Mouse (Mus musculus): Measurements from ENCODE around the gene Ccdc188. TPM values are rescaled to one million over a fixed set of nuclear protein-coding genes. Genes with fewer than 3 reads are reported as not detected.
"Not testable (repeated sequence)": the region's sequence is repeated elsewhere in the genome, so short reads cannot be mapped to it uniquely, and the experiment has no call there.

The Ccdc188 gene
- polyA plus RNA-seq, 1 experiment: not detected

DNA sequence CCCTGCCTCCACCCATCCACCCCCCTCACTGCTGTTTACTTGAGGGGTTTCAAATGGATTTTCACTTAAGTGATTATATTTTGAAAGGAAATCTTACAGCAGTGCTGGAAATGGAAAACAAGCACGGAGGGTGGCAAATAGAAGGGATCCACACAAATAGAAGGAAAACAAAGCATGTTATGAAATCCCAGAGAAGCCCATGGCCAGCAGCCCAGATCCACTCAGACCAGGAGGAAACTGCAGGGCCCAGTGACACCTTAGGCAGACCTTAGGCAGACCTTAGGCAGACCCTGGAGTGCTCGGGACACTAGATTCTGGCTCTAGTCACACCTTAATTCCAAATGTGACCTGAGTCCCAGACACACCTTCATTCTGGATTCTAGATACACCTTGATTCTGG lies 26.7 kb upstream of the Ccdc188 start:
- 83% methylated on average over 2 of the region's 2 CpGs for WGBS

DNA sequence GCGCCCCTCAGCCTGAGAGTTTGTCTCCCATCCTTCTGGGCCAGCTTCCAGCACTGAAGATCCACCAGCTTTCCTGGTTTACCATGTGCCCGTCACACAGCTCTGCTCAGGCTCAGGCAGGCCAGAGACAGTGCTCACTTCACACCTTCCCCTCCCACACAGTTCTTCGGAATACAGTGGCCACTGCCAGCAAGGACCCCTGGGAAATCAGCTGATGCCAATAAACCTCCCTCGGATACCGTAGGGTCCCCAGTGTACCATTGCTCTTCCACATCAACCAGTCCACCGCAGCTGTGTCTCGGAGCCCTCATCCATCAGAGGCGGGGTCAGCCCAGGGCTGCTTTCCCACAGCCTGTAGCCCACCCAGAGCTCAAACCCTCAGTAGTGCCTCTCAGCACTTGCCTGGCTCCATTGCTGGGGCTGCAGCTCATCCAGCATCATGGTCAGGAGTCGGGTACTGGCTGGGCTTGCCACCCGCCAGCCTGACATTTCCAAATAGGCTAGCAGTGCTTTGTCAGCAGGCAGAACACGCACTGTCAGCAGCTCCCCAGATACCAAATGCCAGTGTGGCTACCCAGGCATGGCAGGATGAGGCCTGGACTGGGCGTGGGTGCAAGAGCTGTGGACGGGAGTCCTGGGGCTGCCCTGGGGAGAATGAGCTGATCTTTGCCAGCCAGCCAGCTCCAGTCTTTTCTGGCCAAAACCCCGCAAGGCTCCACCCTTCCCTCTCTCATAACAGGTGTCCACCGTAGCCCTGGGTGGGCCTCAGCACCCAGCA lies 23.3 kb upstream of the Ccdc188 start:
- no peaks in the 10 kb centered on the region for H3K36me3 ChIP-seq (ENCODE audit: control insufficient read depth, insufficient read depth, low read length)
- TF ChIP-seq POLR2A (IDR thresholded peaks at IDR 0.05; ENCODE audit: low read depth, low read length): no peak
- TF ChIP-seq CTCF (IDR thresholded peaks at IDR 0.05; ENCODE audit: extremely low read depth, insufficient read length, insufficient replicate concordance, low read depth, low read length): no peak
- peaks cover 12% of the 10 kb centered on the region for H3K4me1 ChIP-seq (ENCODE audit: control insufficient read depth, insufficient read depth, insufficient read length, low read length)
- H3K27ac ChIP-seq (ENCODE audit: insufficient read depth, low read depth, low read length): peak overlapping the region; percentile 48; the same call in 1 of the 2 replicates
- H3K4me3 ChIP-seq (ENCODE audit: low read depth, low read length): no peak overlapping the region
- no peaks in the 10 kb centered on the region for H3K27me3 ChIP-seq (ENCODE audit: control insufficient read depth, insufficient read depth, low read length)
- 65% methylated on average over 15 of the region's 15 CpGs for WGBS

More for the DNA sequence above, 26.7 kb upstream of the Ccdc188 start:
- Histone ChIP-seq H3K4me3 (ENCODE audit: low read depth, low read length) (no peak overlapping the region), H3K27ac (ENCODE audit: insufficient read depth, low read depth, low read length) (no peak overlapping the region), H3K4me1 (ENCODE audit: control insufficient read depth, insufficient read depth, insufficient read length, low read length) (peaks cover 14% of the 10 kb centered on the region), H3K27me3 (ENCODE audit: control insufficient read depth, insufficient read depth, low read length) (no peaks in the 10 kb centered on the region), H3K36me3 (ENCODE audit: control insufficient read depth, insufficient read depth, low read length) (no peaks in the 10 kb centered on the region)
- no peak for TF ChIP-seq CTCF (IDR thresholded peaks at IDR 0.05; ENCODE audit: extremely low read depth, insufficient read length, insufficient replicate concordance, low read depth, low read length)
- TF ChIP-seq POLR2A (IDR thresholded peaks at IDR 0.05; ENCODE audit: low read depth, low read length): no peak

DNA sequence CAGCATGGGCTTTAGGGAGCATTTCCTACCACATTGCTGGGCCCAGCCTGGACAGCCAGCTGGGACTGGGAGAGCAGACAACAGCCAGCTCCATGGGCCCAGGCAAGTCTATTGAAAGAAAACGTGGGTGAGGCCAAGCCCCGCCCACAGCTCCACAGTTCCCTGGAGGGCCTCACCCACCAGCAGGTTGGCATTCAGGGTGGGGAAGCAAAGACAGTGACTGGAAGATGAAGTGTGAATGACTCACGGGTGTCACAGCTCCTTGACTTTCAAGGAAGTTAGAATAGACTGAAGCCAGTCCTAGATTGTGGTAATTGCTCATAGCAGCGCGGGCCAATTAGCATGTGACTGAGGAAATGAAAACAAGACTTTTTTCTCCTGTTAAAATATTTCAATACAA lies 22.6 kb upstream of the Ccdc188 start:
- no peak; the same call in 1 of the 2 replicates for TF ChIP-seq POLR2A (IDR thresholded peaks at IDR 0.05; ENCODE audit: low read depth, low read length)
- Histone ChIP-seq H3K4me3 (ENCODE audit: low read depth, low read length) (no peak overlapping the region), H3K36me3 (ENCODE audit: control insufficient read depth, insufficient read depth, low read length) (no peaks in the 10 kb centered on the region), H3K27ac (ENCODE audit: insufficient read depth, low read depth, low read length) (peak overlapping the region; percentile 48; the same call in 1 of the 2 replicates), H3K4me1 (ENCODE audit: control insufficient read depth, insufficient read depth, insufficient read length, low read length) (peaks cover 12% of the 10 kb centered on the region), H3K27me3 (ENCODE audit: control insufficient read depth, insufficient read depth, low read length) (no peaks in the 10 kb centered on the region)
- 20% methylated on average over 5 of the region's 5 CpGs for WGBS

DNA sequence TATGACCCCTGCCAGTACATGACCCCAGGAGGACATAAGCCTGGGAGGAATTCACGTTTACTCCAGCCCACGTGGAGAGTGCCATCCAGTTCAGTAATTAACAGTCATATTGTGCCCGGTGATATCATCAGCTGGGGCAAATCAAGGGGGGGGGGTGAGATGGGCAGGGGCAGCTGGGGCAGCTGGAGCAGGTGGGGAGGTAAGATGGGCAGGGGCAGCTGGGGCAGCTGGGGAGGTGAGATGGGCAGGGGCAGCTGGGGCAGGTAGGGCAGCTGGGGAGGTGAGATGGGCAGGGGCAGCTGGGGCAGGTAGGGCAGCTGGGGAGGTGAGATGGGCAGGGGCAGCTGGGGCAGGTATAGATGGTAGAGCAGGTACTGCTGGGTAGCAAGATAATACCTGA lies 22.1 kb upstream of the Ccdc188 start:
- not testable (repeated sequence) for H3K36me3 ChIP-seq (ENCODE audit: control insufficient read depth, insufficient read depth, low read length); H3K27me3 ChIP-seq (ENCODE audit: control insufficient read depth, insufficient read depth, low read length); H3K27ac ChIP-seq (ENCODE audit: insufficient read depth, low read depth, low read length); H3K4me3 ChIP-seq (ENCODE audit: low read depth, low read length)
- H3K4me1 ChIP-seq (ENCODE audit: control insufficient read depth, insufficient read depth, insufficient read length, low read length): peaks cover 12% of the 10 kb centered on the region
- WGBS: 15% methylated on average over 3 of the region's 3 CpGs

DNA sequence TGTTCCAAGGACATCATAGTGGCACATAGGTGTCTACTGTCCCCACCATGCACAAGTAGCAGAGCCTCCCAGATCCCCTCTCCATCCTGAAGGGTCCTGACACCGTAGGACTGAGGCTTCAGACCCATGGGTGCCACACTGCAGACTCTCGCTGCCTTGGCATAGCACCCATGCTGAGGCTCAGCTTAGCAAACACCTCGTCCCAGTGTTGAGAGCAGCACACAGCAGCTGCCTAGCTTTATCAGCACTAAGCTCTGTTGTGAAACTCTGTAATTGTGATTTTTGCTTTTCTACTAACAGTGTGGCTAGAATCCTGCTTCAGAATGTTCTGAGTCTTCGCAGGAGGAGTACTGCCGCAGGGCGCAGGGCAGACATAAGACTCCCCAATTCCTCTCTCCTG lies 19.8 kb upstream of the Ccdc188 start:
- Histone ChIP-seq H3K27ac (ENCODE audit: insufficient read depth, low read depth, low read length) (no peak overlapping the region), H3K4me1 (ENCODE audit: control insufficient read depth, insufficient read depth, insufficient read length, low read length) (peaks cover 21% of the 10 kb centered on the region), H3K27me3 (ENCODE audit: control insufficient read depth, insufficient read depth, low read length) (no peaks in the 10 kb centered on the region), H3K4me3 (ENCODE audit: low read depth, low read length) (no peak overlapping the region), H3K36me3 (ENCODE audit: control insufficient read depth, insufficient read depth, low read length) (no peaks in the 10 kb centered on the region)
- 86% methylated on average over 6 of the region's 6 CpGs for WGBS
- TF ChIP-seq CTCF (IDR thresholded peaks at IDR 0.05; ENCODE audit: extremely low read depth, insufficient read length, insufficient replicate concordance, low read depth, low read length) (no peak), POLR2A (IDR thresholded peaks at IDR 0.05; ENCODE audit: low read depth, low read length) (no peak)

DNA sequence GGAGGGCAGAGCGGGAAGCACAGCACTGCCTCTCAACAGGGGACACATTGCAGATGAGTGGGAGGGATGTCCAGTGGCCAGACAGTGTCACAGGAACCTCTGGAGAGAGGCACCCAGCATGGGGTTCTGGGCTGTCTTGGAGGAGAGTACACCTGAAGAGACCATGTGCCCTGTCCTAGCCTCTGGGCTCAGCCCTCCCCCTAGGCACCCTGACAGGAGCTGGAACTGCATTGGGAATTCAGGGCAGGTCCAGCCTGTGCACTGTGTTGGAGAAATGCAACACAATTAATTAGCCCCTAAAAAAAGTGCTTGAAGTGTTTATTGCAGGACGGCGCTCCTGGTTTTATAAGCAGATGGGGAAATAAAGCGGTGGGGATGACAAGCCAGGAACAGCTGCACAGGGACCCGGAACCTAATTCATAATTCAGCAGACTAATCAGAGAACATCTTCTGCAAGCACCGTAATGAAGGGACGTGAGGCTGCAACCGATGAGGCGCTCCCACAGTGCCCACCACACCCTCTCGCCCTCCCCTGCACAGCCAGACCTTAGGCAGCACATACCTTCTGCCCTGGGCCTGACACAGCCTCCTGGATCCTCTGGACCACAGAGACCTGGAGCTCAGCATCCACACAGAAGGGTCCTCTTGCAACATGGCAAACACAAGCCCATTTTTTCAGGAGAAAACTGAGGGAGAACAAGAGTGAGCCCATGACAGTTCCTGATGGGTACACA lies 19.1 kb upstream of the Ccdc188 start:
- peaks cover 21% of the 10 kb centered on the region for H3K4me1 ChIP-seq (ENCODE audit: control insufficient read depth, insufficient read depth, insufficient read length, low read length)

DNA sequence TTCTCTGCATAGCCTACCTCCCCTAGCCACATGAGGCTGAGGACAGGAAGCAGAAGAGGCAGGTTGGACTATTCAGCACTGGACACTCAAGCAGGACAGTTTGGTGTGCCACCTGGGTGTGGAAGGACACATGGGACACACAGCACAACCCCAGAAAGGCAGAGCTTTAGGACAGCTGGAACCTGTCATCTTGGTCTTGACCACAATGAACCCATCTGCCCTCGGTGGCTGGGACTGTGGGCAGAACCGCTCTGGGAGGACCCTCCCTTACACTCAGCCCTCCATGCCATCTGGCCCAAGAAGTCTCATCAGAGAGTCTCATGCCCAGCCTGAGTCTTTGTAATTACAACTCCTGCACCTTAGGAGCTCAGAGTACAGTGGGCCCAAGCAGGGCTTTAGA lies 17.6 kb upstream of the Ccdc188 start:
- WGBS: 78% methylated on average over 2 of the region's 2 CpGs
- Histone ChIP-seq H3K36me3 (ENCODE audit: control insufficient read depth, insufficient read depth, low read length) (no peaks in the 10 kb centered on the region), H3K4me3 (ENCODE audit: low read depth, low read length) (no peak overlapping the region), H3K4me1 (ENCODE audit: control insufficient read depth, insufficient read depth, insufficient read length, low read length) (peaks cover 12% of the 10 kb centered on the region; the same call in 1 of the 2 replicates), H3K27me3 (ENCODE audit: control insufficient read depth, insufficient read depth, low read length) (no peaks in the 10 kb centered on the region), H3K27ac (ENCODE audit: insufficient read depth, low read depth, low read length) (no peak overlapping the region)
- TF ChIP-seq CTCF (IDR thresholded peaks at IDR 0.05; ENCODE audit: extremely low read depth, insufficient read length, insufficient replicate concordance, low read depth, low read length) (no peak), POLR2A (IDR thresholded peaks at IDR 0.05; ENCODE audit: low read depth, low read length) (no peak)

More for the DNA sequence above, 19.1 kb upstream of the Ccdc188 start:
- Histone ChIP-seq H3K36me3 (ENCODE audit: control insufficient read depth, insufficient read depth, low read length) (no peaks in the 10 kb centered on the region), H3K4me3 (ENCODE audit: low read depth, low read length) (no peak overlapping the region), H3K27ac (ENCODE audit: insufficient read depth, low read depth, low read length) (no peak overlapping the region), H3K27me3 (ENCODE audit: control insufficient read depth, insufficient read depth, low read length) (no peaks in the 10 kb centered on the region)
- TF ChIP-seq CTCF (IDR thresholded peaks at IDR 0.05; ENCODE audit: extremely low read depth, insufficient read length, insufficient replicate concordance, low read depth, low read length): no peak
- TF ChIP-seq POLR2A (IDR thresholded peaks at IDR 0.05; ENCODE audit: low read depth, low read length): no peak
- WGBS: 59% methylated on average over 10 of the region's 10 CpGs
